Mouse (Mus musculus): ENCODE measurements at regions not wholly inside any gene's neighbourhood (a gene's known extent, or its start where the extent isn't known, plus 50 kb on each side); places are given as distances from the start of the nearest gene placed in this dataset.
A peak's percentile ranks its signal among the peaks of the same experiment; 100 is the strongest.

DNA sequence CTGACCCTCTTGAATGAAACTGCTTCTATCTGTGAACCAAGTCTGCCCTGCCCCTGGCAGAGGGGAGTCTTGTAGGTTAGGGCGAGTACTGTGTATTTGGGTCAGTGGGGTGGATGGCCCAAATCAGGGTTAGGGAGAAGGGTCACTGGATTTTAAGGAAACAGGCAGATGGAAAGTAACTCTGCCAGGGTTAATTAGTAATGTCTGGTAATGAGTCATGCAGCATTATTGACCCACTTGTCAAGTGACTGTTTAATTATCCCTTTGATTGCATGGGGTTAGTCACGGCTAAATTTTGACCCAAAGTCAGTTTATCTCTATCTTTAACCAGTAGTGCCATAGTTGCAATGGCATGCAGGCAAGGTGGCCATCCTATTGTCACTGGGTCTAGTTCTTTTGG is 192.9 kb downstream of the Tex13c3 start:
- H3K4me2 ChIP-seq (ENCODE audit: low read depth): no peak overlapping the region
- H3K4me3 ChIP-seq: no peak overlapping the region
- no peaks in the 10 kb centered on the region for H3K79me2 ChIP-seq (ENCODE audit: control insufficient read depth, insufficient read depth)
- H3K36me3 ChIP-seq (ENCODE audit: control insufficient read depth, insufficient read depth): no peaks in the 10 kb centered on the region
- H3K27me3 ChIP-seq (ENCODE audit: control insufficient read depth, insufficient read depth, insufficient read length): no peaks in the 10 kb centered on the region
- TF ChIP-seq POLR2AphosphoS2 (IDR thresholded peaks at IDR 0.05; ENCODE audit: insufficient read length, low read depth): no peak
- TF ChIP-seq MAX (IDR thresholded peaks at IDR 0.05; ENCODE audit: low read depth): no peak
- TF ChIP-seq TCF3 (IDR thresholded peaks at IDR 0.05; ENCODE audit: insufficient read length, low read depth): no peak
- no peak overlapping the region for H3ac ChIP-seq (ENCODE audit: control insufficient read depth, insufficient read length)

DNA sequence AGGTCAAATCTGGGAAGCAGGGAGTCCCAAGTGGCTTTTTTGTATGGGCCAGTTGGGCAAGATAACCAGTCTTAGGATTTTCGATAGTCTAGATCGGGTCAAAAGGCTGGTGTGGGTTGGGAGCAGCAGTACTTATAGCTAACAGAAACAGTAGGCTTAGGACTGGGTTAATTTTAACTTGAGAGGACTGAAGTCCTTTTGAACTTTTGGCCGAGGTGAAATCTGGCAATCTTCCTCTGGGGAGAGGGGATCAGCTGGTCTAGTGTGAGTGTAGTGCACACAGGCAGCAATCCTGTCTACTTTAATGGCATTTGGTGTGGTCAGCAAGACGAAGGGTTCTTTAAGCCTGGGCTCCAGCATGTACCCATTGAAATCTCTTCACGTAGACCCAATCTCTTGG is 194.7 kb downstream of the Tex13c3 start:
- Histone ChIP-seq H3ac (ENCODE audit: control insufficient read depth, insufficient read length) (no peak overlapping the region), H3K4me2 (ENCODE audit: low read depth) (no peak overlapping the region), H3K27me3 (ENCODE audit: control insufficient read depth, insufficient read depth, insufficient read length) (no peaks in the 10 kb centered on the region), H3K79me2 (ENCODE audit: control insufficient read depth, insufficient read depth) (no peaks in the 10 kb centered on the region), H3K36me3 (ENCODE audit: control insufficient read depth, insufficient read depth) (no peaks in the 10 kb centered on the region), H3K4me3 (no peak overlapping the region)
- TF ChIP-seq TCF12 (IDR thresholded peaks at IDR 0.05; ENCODE audit: insufficient read depth, poor library complexity, severe bottlenecking) (no peak), SRF (IDR thresholded peaks at IDR 0.05; ENCODE audit: control insufficient read depth, insufficient read length, low read depth) (no peak), TCF3 (IDR thresholded peaks at IDR 0.05; ENCODE audit: insufficient read length, low read depth) (no peak), E2F4 (IDR thresholded peaks at IDR 0.05; ENCODE audit: insufficient read depth) (no peak), USF1 (IDR thresholded peaks at IDR 0.05; ENCODE audit: low read depth) (no peak), POLR2A (IDR thresholded peaks at IDR 0.05; ENCODE audit: insufficient read length, low read depth) (no peak), REST (IDR thresholded peaks at IDR 0.05; ENCODE audit: insufficient read depth, insufficient read length) (no peak), MYOD1 (IDR thresholded peaks at IDR 0.05; ENCODE audit: control insufficient read depth in 1 of 3, insufficient read length in 2 of 3, low read depth in 2 of 3) (no peak), MYOG (IDR thresholded peaks at IDR 0.05; ENCODE audit: control insufficient read depth in 1 of 3, insufficient read depth in 1 of 3, insufficient read length in 2 of 3, low read depth in 2 of 3) (no peak), MAX (IDR thresholded peaks at IDR 0.05; ENCODE audit: low read depth) (no peak)

DNA sequence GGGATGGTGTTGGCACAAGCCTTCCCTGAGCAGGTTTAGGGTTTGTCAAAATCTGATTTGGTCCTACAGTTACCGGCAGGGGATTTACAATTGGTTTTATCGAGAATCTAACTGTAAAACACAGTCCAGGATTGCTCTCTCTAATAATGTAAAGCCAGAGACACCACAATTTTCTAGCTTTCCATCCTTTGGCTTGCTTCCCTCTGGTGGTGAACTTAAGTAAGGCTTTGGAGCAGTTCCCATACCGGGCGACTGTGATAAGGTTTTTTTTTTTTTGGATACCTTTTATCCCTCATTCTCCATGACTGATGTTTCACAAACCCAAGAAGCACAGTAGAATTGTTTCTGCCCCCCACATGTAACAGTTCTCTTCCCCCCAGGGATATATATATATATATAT is 195.3 kb downstream of the Tex13c3 start:
- H3K79me2 ChIP-seq (ENCODE audit: control insufficient read depth, insufficient read depth): no peaks in the 10 kb centered on the region
- H3K4me3 ChIP-seq: no peak overlapping the region
- H3ac ChIP-seq (ENCODE audit: control insufficient read depth, insufficient read length): no peak overlapping the region
- TF ChIP-seq TCF3 (IDR thresholded peaks at IDR 0.05; ENCODE audit: insufficient read length, low read depth): no peak
- no peak for TF ChIP-seq USF1 (IDR thresholded peaks at IDR 0.05; ENCODE audit: low read depth)
- H3K36me3 ChIP-seq (ENCODE audit: control insufficient read depth, insufficient read depth): no peaks in the 10 kb centered on the region
- no peak overlapping the region for H3K4me2 ChIP-seq (ENCODE audit: low read depth)
- H3K27me3 ChIP-seq (ENCODE audit: control insufficient read depth, insufficient read depth, insufficient read length): no peaks in the 10 kb centered on the region

DNA sequence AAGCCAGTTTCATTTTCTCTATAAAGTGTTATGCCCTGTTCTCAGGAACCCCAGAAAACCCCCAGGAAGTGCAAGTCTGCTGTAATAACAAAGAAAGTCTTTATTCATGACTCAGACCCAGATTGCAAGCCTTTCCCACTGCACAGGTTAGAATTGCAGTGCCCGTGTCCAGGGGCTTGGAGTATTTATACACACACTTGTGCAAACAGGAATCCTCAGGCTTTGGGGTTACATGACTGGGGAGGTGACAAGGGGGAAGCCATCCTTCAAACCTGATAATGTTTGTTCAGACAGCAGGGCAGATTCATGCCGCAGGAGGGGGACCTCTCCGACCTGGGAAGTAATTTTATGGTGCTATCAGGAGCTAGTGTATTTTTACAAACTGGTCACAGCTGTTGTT is 198.0 kb downstream of the Tex13c3 start:
- Histone ChIP-seq H3ac (ENCODE audit: control insufficient read depth, insufficient read length) (no peak overlapping the region), H3K79me2 (ENCODE audit: control insufficient read depth, insufficient read depth) (no peaks in the 10 kb centered on the region), H3K4me3 (no peak overlapping the region)

DNA sequence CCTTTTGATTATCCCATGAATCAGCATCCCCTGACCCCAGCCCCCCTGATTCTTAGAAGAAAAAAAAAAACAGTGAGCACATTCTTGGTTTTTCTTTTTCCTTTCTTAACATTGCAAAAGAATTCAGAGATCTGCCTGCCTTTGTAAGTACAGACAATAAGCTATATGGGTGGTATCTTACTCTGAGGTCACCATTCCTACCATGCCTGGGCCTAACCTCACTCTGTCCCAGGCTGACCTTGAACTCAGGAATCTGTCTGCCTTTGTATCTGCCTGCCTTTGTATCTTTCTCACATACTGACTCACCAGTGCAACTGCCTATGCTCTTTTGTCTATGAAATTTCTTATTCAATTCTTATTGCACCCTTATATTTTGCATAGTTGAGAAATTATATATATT is 216.9 kb downstream of the Tex13c3 start:
- Histone ChIP-seq H3K27me3 (ENCODE audit: control insufficient read depth, insufficient read depth, insufficient read length) (no peaks in the 10 kb centered on the region), H3K4me2 (ENCODE audit: low read depth) (no peak overlapping the region), H3K36me3 (ENCODE audit: control insufficient read depth, insufficient read depth) (no peaks in the 10 kb centered on the region), H3K79me2 (ENCODE audit: control insufficient read depth, insufficient read depth) (no peaks in the 10 kb centered on the region), H3K4me3 (no peak overlapping the region), H3ac (ENCODE audit: control insufficient read depth, insufficient read length) (no peak overlapping the region)
- TF ChIP-seq USF1 (IDR thresholded peaks at IDR 0.05; ENCODE audit: low read depth): no peak
- no peak for TF ChIP-seq POLR2AphosphoS2 (IDR thresholded peaks at IDR 0.05; ENCODE audit: insufficient read length, low read depth)
- no peak for TF ChIP-seq REST (IDR thresholded peaks at IDR 0.05; ENCODE audit: insufficient read depth, insufficient read length)
- TF ChIP-seq MYOG (IDR thresholded peaks at IDR 0.05; ENCODE audit: control insufficient read depth in 1 of 3, insufficient read depth in 1 of 3, insufficient read length in 2 of 3, low read depth in 2 of 3): no peak
- TF ChIP-seq TCF12 (IDR thresholded peaks at IDR 0.05; ENCODE audit: insufficient read depth, poor library complexity, severe bottlenecking): no peak
- TF ChIP-seq MAX (IDR thresholded peaks at IDR 0.05; ENCODE audit: low read depth): no peak
- no peak for TF ChIP-seq SRF (IDR thresholded peaks at IDR 0.05; ENCODE audit: control insufficient read depth, insufficient read length, low read depth)
- no peak for TF ChIP-seq E2F4 (IDR thresholded peaks at IDR 0.05; ENCODE audit: insufficient read depth)
- TF ChIP-seq MYOD1 (IDR thresholded peaks at IDR 0.05; ENCODE audit: control insufficient read depth in 1 of 3, insufficient read length in 2 of 3, low read depth in 2 of 3): no peak
- TF ChIP-seq POLR2A (IDR thresholded peaks at IDR 0.05; ENCODE audit: insufficient read length, low read depth): no peak
- TF ChIP-seq CEBPB (IDR thresholded peaks at IDR 0.05; ENCODE audit: insufficient read depth, poor library complexity, severe bottlenecking): no peak
- no peak for TF ChIP-seq TCF3 (IDR thresholded peaks at IDR 0.05; ENCODE audit: insufficient read length, low read depth)

More for the DNA sequence above, 198.0 kb downstream of the Tex13c3 start:
- no peak for TF ChIP-seq TCF12 (IDR thresholded peaks at IDR 0.05; ENCODE audit: insufficient read depth, poor library complexity, severe bottlenecking)
- H3K27me3 ChIP-seq (ENCODE audit: control insufficient read depth, insufficient read depth, insufficient read length): no peaks in the 10 kb centered on the region
- peak overlapping the region; percentile 43 for H3K4me2 ChIP-seq (ENCODE audit: low read depth)
- H3K36me3 ChIP-seq (ENCODE audit: control insufficient read depth, insufficient read depth): no peaks in the 10 kb centered on the region
